Mouse (Mus musculus) CD4-positive, CD25-positive, alpha-beta regulatory T cell, adult 2 months (primary cell): ENCODE measurements at regions not wholly inside any gene's neighbourhood (a gene's known extent, or its start where the extent isn't known, plus 50 kb on each side); places are given as distances from the start of the nearest gene placed in this dataset.
A peak's percentile ranks its signal among the peaks of the same experiment; 100 is the strongest.

Experiments used
- DNase-seq: peaks from one replicate; pipeline ENCODE4 v3.0.0-alpha.2; 2012; ENCODE audit warnings: low read depth, low spot score

- no peak for DNase-seq
Measured at GRCm38 (mm10) chr6:143535265-143535664, 368.2 kb downstream of the Etnk1 start.

GRCm38 (mm10) chr6:143535726-143536125 is 368.7 kb downstream of the Etnk1 start:
- DNase-seq, result no peak

- DNase-seq, result no peak
Measured at GRCm38 (mm10) chr6:143536525-143537293, 369.7 kb downstream of the Etnk1 start.

- DNase-seq, result no peak
Measured at GRCm38 (mm10) chr6:143547406-143547903, 380.4 kb downstream of the Etnk1 start.

GRCm38 (mm10) chr6:143554946-143555345 is 387.9 kb downstream of the Etnk1 start:
- DNase-seq, result no peak

GRCm38 (mm10) chr6:143558046-143558884 is 391.2 kb downstream of the Etnk1 start:
- no peak for DNase-seq

- DNase-seq, result no peak
Measured at GRCm38 (mm10) chr6:143559316-143559715, 392.3 kb downstream of the Etnk1 start.

- DNase-seq, result no peak
Measured at GRCm38 (mm10) chr6:143561316-143562088, 394.5 kb downstream of the Etnk1 start.

GRCm38 (mm10) chr6:143571356-143572115 is 404.5 kb downstream of the Etnk1 start:
- no peak for DNase-seq

GRCm38 (mm10) chr6:143579223-143579622 is 412.2 kb downstream of the Etnk1 start:
- DNase-seq, result no peak

- no peak for DNase-seq
Measured at GRCm38 (mm10) chr6:143589666-143590065, 422.6 kb downstream of the Etnk1 start.

GRCm38 (mm10) chr6:143590231-143590630 is 423.2 kb downstream of the Etnk1 start:
- no peak for DNase-seq

GRCm38 (mm10) chr6:143592490-143592889 is 425.5 kb downstream of the Etnk1 start:
- DNase-seq, result peak; percentile 25

GRCm38 (mm10) chr6:143595486-143595885 is 428.5 kb downstream of the Etnk1 start:
- no peak for DNase-seq

GRCm38 (mm10) chr6:143597414-143597813 is 430.4 kb downstream of the Etnk1 start:
- DNase-seq, result no peak

GRCm38 (mm10) chr6:143598916-143599315 is 431.9 kb downstream of the Etnk1 start:
- no peak for DNase-seq

GRCm38 (mm10) chr6:143609100-143609499 is 442.1 kb downstream of the Etnk1 start:
- peak; percentile 56 for DNase-seq

- DNase-seq, result no peak
Measured at GRCm38 (mm10) chr6:143612966-143613365, 445.9 kb downstream of the Etnk1 start.

GRCm38 (mm10) chr6:143614431-143614987 is 447.5 kb downstream of the Etnk1 start:
- DNase-seq, result no peak

- no peak for DNase-seq
Measured at GRCm38 (mm10) chr6:143615361-143615760, 448.3 kb downstream of the Etnk1 start.

GRCm38 (mm10) chr6:143616386-143616785 is 449.4 kb downstream of the Etnk1 start:
- no peak for DNase-seq
